ENCODE assay signal across 7 mouse cellular contexts in the genomic region with DNA sequence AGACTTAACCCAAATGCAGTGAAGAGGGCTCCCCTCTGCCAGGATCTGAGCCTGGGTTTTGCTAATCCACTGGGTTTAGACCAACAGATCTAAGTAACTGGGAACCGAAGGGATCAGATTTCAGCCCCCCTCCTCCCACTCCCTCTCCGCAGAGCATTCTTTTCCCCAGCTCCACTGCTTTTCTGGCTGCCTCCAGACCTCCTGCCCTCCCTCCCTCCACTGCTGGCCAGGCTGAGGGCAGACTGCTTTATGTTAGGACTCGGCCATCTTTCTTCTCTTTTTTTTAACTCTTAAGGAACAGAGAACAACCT.
DNase-seq lines count a peak whose midpoint lies in the region; ATAC-seq lines count a peak whose summit lies in the region.

No protein-coding gene starts in this region.

- H3K9ac ChIP-seq in heart, embryonic 15.5 days: 0 out of 2 replicates have a peak overlapping the region, but pooled peaks have one; percentile 8

- peak; percentile 56 for ATAC-seq in heart, embryonic 15.5 days (replicated peaks; ENCODE audit: insufficient number of reproducible peaks, insufficient read depth, low FRiP score, low read depth)

- H3K36me3 ChIP-seq in heart, embryonic 15.5 days: no peaks in the 10 kb centered on the region
- H3K36me3 ChIP-seq in limb, embryonic 10.5 days: no peaks in the 10 kb centered on the region

- 9% methylated on average over 3 of the region's 3 CpGs for WGBS in heart, embryonic 15.5 days
- 1% methylated on average over 3 of the region's 3 CpGs for WGBS in limb, embryonic 10.5 days

- peak overlapping the region; percentile 36 for H3K4me2 ChIP-seq in heart, embryonic 15.5 days

- peaks cover 47% of the 10 kb centered on the region for H3K4me1 ChIP-seq in heart, embryonic 15.5 days (replicated peaks)
- peaks cover 63% of the 10 kb centered on the region for H3K4me1 ChIP-seq in limb, embryonic 10.5 days

- peak; percentile 60 for DNase-seq in MN1 (ENCODE audit: low spot score)
- peak; percentile 21 for DNase-seq in adipocyte (ENCODE audit: low spot score)
- peak; percentile 86 for DNase-seq in limb, embryonic 10.5 days (ENCODE audit: low spot score)
- DNase-seq in retina, postnatal 1 day: peak; percentile 71
- no peak for DNase-seq in thymus, postnatal 0 days (ENCODE audit: low spot score)
- DNase-seq in layer of hippocampus, adult 8-10 months (ENCODE audit: low spot score in 2 of 2): no peak

- no peaks in the 10 kb centered on the region; the same call in 1 of the 2 replicates for H3K27me3 ChIP-seq in heart, embryonic 15.5 days
- H3K27me3 ChIP-seq in limb, embryonic 10.5 days (ENCODE audit: low read depth, poor library complexity, severe bottlenecking): peaks cover 4% of the 10 kb centered on the region; the same call in 1 of the 2 replicates

- H3K9me3 ChIP-seq in heart, embryonic 15.5 days (replicated peaks): no peaks in the 10 kb centered on the region
- no peaks in the 10 kb centered on the region for H3K9me3 ChIP-seq in limb, embryonic 10.5 days (replicated peaks)

- H3K4me3 ChIP-seq in heart, embryonic 15.5 days: no peak overlapping the region
- peak overlapping the region; percentile 39 for H3K4me3 ChIP-seq in limb, embryonic 10.5 days

- H3K27ac ChIP-seq in heart, embryonic 15.5 days: peak overlapping the region; percentile 78
- peak overlapping the region; percentile 91 for H3K27ac ChIP-seq in limb, embryonic 10.5 days

Comparison
In these comparisons a context has a peak if more than half of its experiments do, and no peak if none do; other contexts are left out.
1. DNase-seq: peak in MN1 (single experiment), adipocyte (single experiment), limb, embryonic 10.5 days (single experiment) and retina, postnatal 1 day (single experiment); none in thymus, postnatal 0 days (single experiment) and layer of hippocampus, adult 8-10 months (0 of 2).